Mouse (Mus musculus): ENCODE data around the gene Zfp949. TPM values are rescaled to one million over a fixed set of nuclear protein-coding genes. Genes with fewer than 3 reads are reported as not detected.
A peak's percentile ranks its signal among the peaks of the same experiment; 100 is the strongest.

Gene Zfp949
- polyA plus RNA-seq, 1 experiment: 4.4 TPM

- TF ChIP-seq CTCF (conservative IDR thresholded peaks at IDR 0.05; ENCODE audit: insufficient read depth, insufficient read length, low read depth, low read length): no peak
- no peak for TF ChIP-seq POLR2A (IDR thresholded peaks at IDR 0.05; ENCODE audit: low read depth, low read length)
- no peaks in the 10 kb centered on the region for H3K36me3 ChIP-seq (ENCODE audit: control insufficient read depth, insufficient read depth, low read length)
- H3K4me1 ChIP-seq (ENCODE audit: control insufficient read depth, insufficient read depth, low read length): no peaks in the 10 kb centered on the region
- no peak overlapping the region for H3K4me3 ChIP-seq (ENCODE audit: insufficient read depth, low read depth, low read length)
- no peak for DNase-seq
- no peak overlapping the region for H3K27ac ChIP-seq (ENCODE audit: insufficient read depth, low read depth, low read length)
- no peaks in the 10 kb centered on the region for H3K27me3 ChIP-seq (replicated peaks; ENCODE audit: control insufficient read depth, insufficient read depth, low read length)
- 64% methylated on average over 5 of the region's 5 CpGs for WGBS
Measured at GRCm38 (mm10) chr9:88539546-88540224, 8.1 kb upstream of the Zfp949 start.

GRCm38 (mm10) chr9:88542816-88543215 is 5.0 kb upstream of the Zfp949 start:
- H3K27me3 ChIP-seq (replicated peaks; ENCODE audit: control insufficient read depth, insufficient read depth, low read length): no peaks in the 10 kb centered on the region
- no peak overlapping the region for H3K4me3 ChIP-seq (ENCODE audit: insufficient read depth, low read depth, low read length)
- WGBS: 15% methylated on average over 2 of the region's 2 CpGs
- DNase-seq: peak; percentile 36
- H3K4me1 ChIP-seq (ENCODE audit: control insufficient read depth, insufficient read depth, low read length): no peaks in the 10 kb centered on the region
- no peak for TF ChIP-seq POLR2A (IDR thresholded peaks at IDR 0.05; ENCODE audit: low read depth, low read length)
- no peak overlapping the region for H3K27ac ChIP-seq (ENCODE audit: insufficient read depth, low read depth, low read length)
- H3K36me3 ChIP-seq (ENCODE audit: control insufficient read depth, insufficient read depth, low read length): no peaks in the 10 kb centered on the region

GRCm38 (mm10) chr9:88545534-88545933 is 2.3 kb upstream of the Zfp949 start:
- Histone ChIP-seq H3K27ac (ENCODE audit: insufficient read depth, low read depth, low read length) (no peak overlapping the region), H3K36me3 (ENCODE audit: control insufficient read depth, insufficient read depth, low read length) (no peaks in the 10 kb centered on the region), H3K27me3 (replicated peaks; ENCODE audit: control insufficient read depth, insufficient read depth, low read length) (no peaks in the 10 kb centered on the region), H3K4me1 (ENCODE audit: control insufficient read depth, insufficient read depth, low read length) (no peaks in the 10 kb centered on the region; the same call in 1 of the 2 replicates), H3K4me3 (ENCODE audit: insufficient read depth, low read depth, low read length) (no peak overlapping the region)
- TF ChIP-seq CTCF (conservative IDR thresholded peaks at IDR 0.05; ENCODE audit: insufficient read depth, insufficient read length, low read depth, low read length): no peak
- TF ChIP-seq POLR2A (IDR thresholded peaks at IDR 0.05; ENCODE audit: low read depth, low read length): no peak
- WGBS: 33% methylated on average over 3 of the region's 3 CpGs
- peak; percentile 19 for DNase-seq

GRCm38 (mm10) chr9:88546166-88546565 is 1.7 kb upstream of the Zfp949 start:
- Histone ChIP-seq H3K36me3 (ENCODE audit: control insufficient read depth, insufficient read depth, low read length) (no peaks in the 10 kb centered on the region), H3K4me3 (ENCODE audit: insufficient read depth, low read depth, low read length) (no peak overlapping the region), H3K4me1 (ENCODE audit: control insufficient read depth, insufficient read depth, low read length) (no peaks in the 10 kb centered on the region; the same call in 1 of the 2 replicates), H3K27ac (ENCODE audit: insufficient read depth, low read depth, low read length) (no peak overlapping the region), H3K27me3 (replicated peaks; ENCODE audit: control insufficient read depth, insufficient read depth, low read length) (no peaks in the 10 kb centered on the region)
- no peak for TF ChIP-seq POLR2A (IDR thresholded peaks at IDR 0.05; ENCODE audit: low read depth, low read length)
- TF ChIP-seq CTCF (conservative IDR thresholded peaks at IDR 0.05; ENCODE audit: insufficient read depth, insufficient read length, low read depth, low read length): peak; percentile 69
- DNase-seq: peak; percentile 61
- 3% methylated on average over 2 of the region's 2 CpGs for WGBS

- 51% methylated on average over 8 of the region's 8 CpGs for WGBS
- Histone ChIP-seq H3K4me3 (ENCODE audit: insufficient read depth, low read depth, low read length) (no peak overlapping the region), H3K4me1 (ENCODE audit: control insufficient read depth, insufficient read depth, low read length) (no peaks in the 10 kb centered on the region; the same call in 1 of the 2 replicates), H3K27me3 (replicated peaks; ENCODE audit: control insufficient read depth, insufficient read depth, low read length) (no peaks in the 10 kb centered on the region), H3K27ac (ENCODE audit: insufficient read depth, low read depth, low read length) (no peak overlapping the region), H3K36me3 (ENCODE audit: control insufficient read depth, insufficient read depth, low read length) (no peaks in the 10 kb centered on the region)
- DNase-seq: no peak
- no peak for TF ChIP-seq POLR2A (IDR thresholded peaks at IDR 0.05; ENCODE audit: low read depth, low read length)
- no peak for TF ChIP-seq CTCF (conservative IDR thresholded peaks at IDR 0.05; ENCODE audit: insufficient read depth, insufficient read length, low read depth, low read length)
Measured at GRCm38 (mm10) chr9:88546657-88547056, 1.2 kb upstream of the Zfp949 start.

- DNase-seq: peak; percentile 68
- H3K27me3 ChIP-seq (replicated peaks; ENCODE audit: control insufficient read depth, insufficient read depth, low read length): no peaks in the 10 kb centered on the region
- 12% methylated on average over 7 of the region's 7 CpGs for WGBS
- TF ChIP-seq CTCF (conservative IDR thresholded peaks at IDR 0.05; ENCODE audit: insufficient read depth, insufficient read length, low read depth, low read length): peak; percentile 58
- no peak for TF ChIP-seq POLR2A (IDR thresholded peaks at IDR 0.05; ENCODE audit: low read depth, low read length)
- H3K36me3 ChIP-seq (ENCODE audit: control insufficient read depth, insufficient read depth, low read length): no peaks in the 10 kb centered on the region; the same call in 1 of the 2 replicates
- no peaks in the 10 kb centered on the region; the same call in 1 of the 2 replicates for H3K4me1 ChIP-seq (ENCODE audit: control insufficient read depth, insufficient read depth, low read length)
- no peak overlapping the region for H3K27ac ChIP-seq (ENCODE audit: insufficient read depth, low read depth, low read length)
- H3K4me3 ChIP-seq (ENCODE audit: insufficient read depth, low read depth, low read length): peak overlapping the region; percentile 20; the same call in 1 of the 2 replicates
Measured at GRCm38 (mm10) chr9:88547270-88547669, 550 bp upstream of the Zfp949 start.

- Histone ChIP-seq H3K27me3 (replicated peaks; ENCODE audit: control insufficient read depth, insufficient read depth, low read length) (no peaks in the 10 kb centered on the region), H3K4me1 (ENCODE audit: control insufficient read depth, insufficient read depth, low read length) (no peaks in the 10 kb centered on the region; the same call in 1 of the 2 replicates), H3K4me3 (ENCODE audit: insufficient read depth, low read depth, low read length) (peak overlapping the region; percentile 83), H3K27ac (ENCODE audit: insufficient read depth, low read depth, low read length) (peak overlapping the region; percentile 54; the same call in 1 of the 2 replicates), H3K36me3 (ENCODE audit: control insufficient read depth, insufficient read depth, low read length) (no peaks in the 10 kb centered on the region; the same call in 1 of the 2 replicates)
- TF ChIP-seq CTCF (conservative IDR thresholded peaks at IDR 0.05; ENCODE audit: insufficient read depth, insufficient read length, low read depth, low read length): no peak
- TF ChIP-seq POLR2A (IDR thresholded peaks at IDR 0.05; ENCODE audit: low read depth, low read length): no peak
- no peak for DNase-seq
- under 1% methylated on average over 8 of the region's 8 CpGs for WGBS
Measured at GRCm38 (mm10) chr9:88548614-88548945, 760 bp downstream of the Zfp949 start.

All from kidney, adult 2 months (tissue).